Mouse (Mus musculus): Measurements from ENCODE around the gene Tmprss5.

Tmprss5 gene

GRCm38 (mm10) chr9:49125706-49126105, 44.6 kb downstream of the Tmprss5 start:
- no peak for TF ChIP-seq GATA4 (IDR thresholded peaks at IDR 0.05; ENCODE audit: insufficient replicate concordance, low read length)

GRCm38 (mm10) chr9:49130514-49131010, 49.5 kb downstream of the Tmprss5 start:
- no peak for TF ChIP-seq GATA4 (IDR thresholded peaks at IDR 0.05; ENCODE audit: insufficient replicate concordance, low read length)

GRCm38 (mm10) chr9:49143841-49144240, 62.8 kb downstream of the Tmprss5 start:
- TF ChIP-seq GATA4 (IDR thresholded peaks at IDR 0.05; ENCODE audit: insufficient replicate concordance, low read length), result no peak

- TF ChIP-seq GATA4 (IDR thresholded peaks at IDR 0.05; ENCODE audit: insufficient replicate concordance, low read length), result no peak
Observed at GRCm38 (mm10) chr9:49145776-49146175, 64.7 kb downstream of the Tmprss5 start.

- no peak for TF ChIP-seq GATA4 (IDR thresholded peaks at IDR 0.05; ENCODE audit: insufficient replicate concordance, low read length)
Observed at GRCm38 (mm10) chr9:49147031-49147430, 66.0 kb downstream of the Tmprss5 start.
